ENCODE assay signal across 9 mouse cellular contexts in genomic region chr10:44630485-44630884, GRCm38 (mm10).
DNase-seq lines count a peak whose midpoint lies in the region; ATAC-seq and TF ChIP-seq lines count a peak whose summit lies in the region.
"Had no signal": no experiment of that assay in that cellular context is flagged by ENCODE, and none has a peak within 500 bp of the region (broad histone marks: within the 10 kb centered on the region; RNA-seq: fewer than 3 reads in every experiment).

No protein-coding gene starts in this region.

- no peak overlapping the region for H3K4me3 ChIP-seq in stomach, embryonic 16.5 days (replicated peaks; ENCODE audit: low read length)
- H3K4me3 ChIP-seq in stomach, postnatal 0 days (ENCODE audit: low read depth, low read length) = no peak overlapping the region
- H3K4me3 ChIP-seq in heart, embryonic 16.5 days (ENCODE audit: low read length) = no peak overlapping the region
- no peak overlapping the region for H3K4me3 ChIP-seq in liver, adult 2 months (ENCODE audit: insufficient read depth, low read depth, low read length)
- H3K4me3 ChIP-seq in midbrain, embryonic 15.5 days = no peak overlapping the region
- H3K4me3 ChIP-seq in neural tube, embryonic 15.5 days (replicated peaks) = no peak overlapping the region
- H3K4me3 ChIP-seq: neural tube, embryonic 12.5 days had no signal

- H3K4me1 ChIP-seq in stomach, embryonic 16.5 days (ENCODE audit: control insufficient read depth, insufficient read depth, low read length) = no peaks in the 10 kb centered on the region
- H3K4me1 ChIP-seq in stomach, postnatal 0 days (replicated peaks; ENCODE audit: control insufficient read depth, insufficient read depth) = no peaks in the 10 kb centered on the region
- H3K4me1 ChIP-seq in heart, embryonic 16.5 days (ENCODE audit: control insufficient read depth, insufficient read depth, low read length) = peaks cover 4% of the 10 kb centered on the region; the same call in 1 of the 2 replicates
- peaks cover 2% of the 10 kb centered on the region; the same call in 1 of the 2 replicates for H3K4me1 ChIP-seq in liver, adult 2 months (ENCODE audit: control insufficient read depth, insufficient read depth, low read length)
- no peaks in the 10 kb centered on the region; the same call in 1 of the 2 replicates for H3K4me1 ChIP-seq in midbrain, embryonic 15.5 days
- no peaks in the 10 kb centered on the region for H3K4me1 ChIP-seq in neural tube, embryonic 15.5 days
- H3K4me1 ChIP-seq: neural tube, embryonic 12.5 days had no signal

- H3K9ac ChIP-seq in stomach, embryonic 16.5 days (ENCODE audit: low read length) = no peak overlapping the region
- H3K9ac ChIP-seq in stomach, postnatal 0 days (ENCODE audit: low read length) = no peak overlapping the region
- H3K9ac ChIP-seq in heart, embryonic 16.5 days (ENCODE audit: low read length) = no peak overlapping the region
- no peak overlapping the region; the same call in 1 of the 2 replicates for H3K9ac ChIP-seq in liver, adult 2 months (ENCODE audit: low read depth, low read length)
- no peak overlapping the region for H3K9ac ChIP-seq in midbrain, embryonic 15.5 days
- H3K9ac ChIP-seq in neural tube, embryonic 15.5 days (replicated peaks) = no peak overlapping the region
- H3K9ac ChIP-seq: neural tube, embryonic 12.5 days had no signal

- WGBS in stomach, embryonic 16.5 days = 66% methylated on average over 13 of the region's 13 CpGs
- 62% methylated on average over 13 of the region's 13 CpGs for WGBS in stomach, postnatal 0 days
- WGBS in heart, embryonic 16.5 days = 59% methylated on average over 13 of the region's 13 CpGs
- 72% methylated on average over 13 of the region's 13 CpGs for WGBS in liver, adult 2 months
- WGBS in midbrain, embryonic 15.5 days = 71% methylated on average over 13 of the region's 13 CpGs
- WGBS in neural tube, embryonic 15.5 days = 71% methylated on average over 13 of the region's 13 CpGs

- no peaks in the 10 kb centered on the region for H3K79me2 ChIP-seq in liver, adult 2 months (ENCODE audit: control insufficient read depth, insufficient read depth, low read length)

- no peak for TF ChIP-seq EP300 in stomach, postnatal 0 days (optimal IDR thresholded peaks at IDR 0.05)

- no peak for DNase-seq in stomach, postnatal 0 days (ENCODE audit: low spot score)
- no peak for DNase-seq in liver, adult 2 months (ENCODE audit: extremely low read depth, low read depth, low spot score)
- DNase-seq in splenic B cell, adult 2 months (ENCODE audit: low read depth, low spot score) = peak; percentile 19
- no peak for DNase-seq in urinary bladder, postnatal 14 days (ENCODE audit: low spot score)

- peak overlapping the region; percentile 43; the same call in 1 of the 2 replicates for H3K27ac ChIP-seq in stomach, embryonic 16.5 days (ENCODE audit: low read length)
- no peak overlapping the region for H3K27ac ChIP-seq in stomach, postnatal 0 days (replicated peaks)
- peak overlapping the region; percentile 73 for H3K27ac ChIP-seq in heart, embryonic 16.5 days (ENCODE audit: low read length)
- H3K27ac ChIP-seq in liver, adult 2 months (replicated peaks; ENCODE audit: insufficient read depth, low read depth, low read length) = peak overlapping the region; percentile 69
- H3K27ac ChIP-seq in midbrain, embryonic 15.5 days = no peak overlapping the region
- H3K27ac ChIP-seq in neural tube, embryonic 15.5 days (replicated peaks) = no peak overlapping the region
- H3K27ac ChIP-seq: neural tube, embryonic 12.5 days had no signal

- no peaks in the 10 kb centered on the region for H3K36me3 ChIP-seq in stomach, embryonic 16.5 days (ENCODE audit: control insufficient read depth, insufficient read depth, low read length)
- no peaks in the 10 kb centered on the region for H3K36me3 ChIP-seq in stomach, postnatal 0 days (ENCODE audit: control insufficient read depth, insufficient read depth, low read length)
- no peaks in the 10 kb centered on the region for H3K36me3 ChIP-seq in heart, embryonic 16.5 days (ENCODE audit: control insufficient read depth, insufficient read depth)
- H3K36me3 ChIP-seq in liver, adult 2 months (ENCODE audit: control insufficient read depth, insufficient read depth, low read length) = no peaks in the 10 kb centered on the region
- no peaks in the 10 kb centered on the region for H3K36me3 ChIP-seq in splenic B cell, adult 2 months (ENCODE audit: control insufficient read depth, insufficient read depth, low read length, poor library complexity, severe bottlenecking)
- no peaks in the 10 kb centered on the region for H3K36me3 ChIP-seq in midbrain, embryonic 15.5 days (replicated peaks)
- no peaks in the 10 kb centered on the region for H3K36me3 ChIP-seq in neural tube, embryonic 15.5 days
- H3K36me3 ChIP-seq: neural tube, embryonic 12.5 days had no signal

- TF ChIP-seq POLR2A in liver, adult 2 months (IDR thresholded peaks at IDR 0.05; ENCODE audit: extremely low read depth, insufficient read depth, low read length) = no peak

- TF ChIP-seq CTCF in stomach, postnatal 0 days (IDR thresholded peaks at IDR 0.05; ENCODE audit: low read depth) = no peak
- no peak for TF ChIP-seq CTCF in liver, adult 2 months (IDR thresholded peaks at IDR 0.05; ENCODE audit: low read depth, low read length)

- no peaks in the 10 kb centered on the region for H3K27me3 ChIP-seq in stomach, embryonic 16.5 days (ENCODE audit: control insufficient read depth, insufficient read depth, low read length)
- no peaks in the 10 kb centered on the region for H3K27me3 ChIP-seq in stomach, postnatal 0 days (ENCODE audit: control insufficient read depth, insufficient read depth, low read length)
- no peaks in the 10 kb centered on the region for H3K27me3 ChIP-seq in heart, embryonic 16.5 days (ENCODE audit: control insufficient read depth, insufficient read depth, low read length)
- H3K27me3 ChIP-seq in liver, adult 2 months (ENCODE audit: control insufficient read depth, insufficient read depth, low read length) = no peaks in the 10 kb centered on the region
- no peaks in the 10 kb centered on the region for H3K27me3 ChIP-seq in splenic B cell, adult 2 months (ENCODE audit: control insufficient read depth, insufficient read depth, low read length, poor library complexity, severe bottlenecking)
- H3K27me3 ChIP-seq in midbrain, embryonic 15.5 days (replicated peaks) = no peaks in the 10 kb centered on the region
- H3K27me3 ChIP-seq in neural tube, embryonic 15.5 days (replicated peaks) = no peaks in the 10 kb centered on the region
- H3K27me3 ChIP-seq: neural tube, embryonic 12.5 days had no signal

- H3K4me2 ChIP-seq in stomach, embryonic 16.5 days (ENCODE audit: low read depth, low read length) = no peak overlapping the region
- H3K4me2 ChIP-seq in stomach, postnatal 0 days (replicated peaks; ENCODE audit: low read depth) = no peak overlapping the region
- 0 out of 2 replicates have a peak overlapping the region, but pooled peaks have one; percentile 13 for H3K4me2 ChIP-seq in heart, embryonic 16.5 days (ENCODE audit: low read depth, low read length)
- H3K4me2 ChIP-seq in midbrain, embryonic 15.5 days = no peak overlapping the region
- no peak overlapping the region for H3K4me2 ChIP-seq in neural tube, embryonic 15.5 days
- H3K4me2 ChIP-seq: neural tube, embryonic 12.5 days had no signal

- H3K9me3 ChIP-seq in stomach, embryonic 16.5 days (replicated peaks; ENCODE audit: control insufficient read depth, low read length) = no peaks in the 10 kb centered on the region
- H3K9me3 ChIP-seq in stomach, postnatal 0 days (ENCODE audit: control insufficient read depth, low read length) = no peaks in the 10 kb centered on the region
- no peaks in the 10 kb centered on the region for H3K9me3 ChIP-seq in heart, embryonic 16.5 days (replicated peaks; ENCODE audit: control insufficient read depth, low read length)
- no peaks in the 10 kb centered on the region for H3K9me3 ChIP-seq in midbrain, embryonic 15.5 days
- H3K9me3 ChIP-seq in neural tube, embryonic 15.5 days (replicated peaks) = no peaks in the 10 kb centered on the region
- H3K9me3 ChIP-seq: neural tube, embryonic 12.5 days had no signal

- no peak for ATAC-seq in stomach, embryonic 16.5 days (ENCODE audit: insufficient read depth, low FRiP score)
- ATAC-seq in stomach, postnatal 0 days (ENCODE audit: low FRiP score, low TSS enrichment) = no peak
- no peak for ATAC-seq in heart, embryonic 16.5 days (replicated peaks; ENCODE audit: extremely low read depth, insufficient read depth, low FRiP score)
- no peak for ATAC-seq in midbrain, embryonic 15.5 days (replicated peaks)
- no peak for ATAC-seq in neural tube, embryonic 15.5 days (ENCODE audit: low FRiP score)

Comparison
In these comparisons a context has a peak if more than half of its experiments do, and no peak if none do; other contexts are left out.
1. H3K27ac ChIP-seq: peak in stomach, embryonic 16.5 days (single experiment), heart, embryonic 16.5 days (single experiment) and liver, adult 2 months (single experiment); none in stomach, postnatal 0 days (single experiment), midbrain, embryonic 15.5 days (single experiment) and neural tube, embryonic 15.5 days (single experiment).